Mouse (Mus musculus): ENCODE measurements around the gene Dnah12. TPM values are rescaled to one million over a fixed set of nuclear protein-coding genes. Genes with fewer than 3 reads are reported as not detected.
"Not testable (repeated sequence)": the region's sequence is repeated elsewhere in the genome, so short reads cannot be mapped to it uniquely, and the experiment has no call there.

Gene Dnah12
- polyA plus RNA-seq, 1 experiment from 2014 or later, result 0.09 TPM

DNA sequence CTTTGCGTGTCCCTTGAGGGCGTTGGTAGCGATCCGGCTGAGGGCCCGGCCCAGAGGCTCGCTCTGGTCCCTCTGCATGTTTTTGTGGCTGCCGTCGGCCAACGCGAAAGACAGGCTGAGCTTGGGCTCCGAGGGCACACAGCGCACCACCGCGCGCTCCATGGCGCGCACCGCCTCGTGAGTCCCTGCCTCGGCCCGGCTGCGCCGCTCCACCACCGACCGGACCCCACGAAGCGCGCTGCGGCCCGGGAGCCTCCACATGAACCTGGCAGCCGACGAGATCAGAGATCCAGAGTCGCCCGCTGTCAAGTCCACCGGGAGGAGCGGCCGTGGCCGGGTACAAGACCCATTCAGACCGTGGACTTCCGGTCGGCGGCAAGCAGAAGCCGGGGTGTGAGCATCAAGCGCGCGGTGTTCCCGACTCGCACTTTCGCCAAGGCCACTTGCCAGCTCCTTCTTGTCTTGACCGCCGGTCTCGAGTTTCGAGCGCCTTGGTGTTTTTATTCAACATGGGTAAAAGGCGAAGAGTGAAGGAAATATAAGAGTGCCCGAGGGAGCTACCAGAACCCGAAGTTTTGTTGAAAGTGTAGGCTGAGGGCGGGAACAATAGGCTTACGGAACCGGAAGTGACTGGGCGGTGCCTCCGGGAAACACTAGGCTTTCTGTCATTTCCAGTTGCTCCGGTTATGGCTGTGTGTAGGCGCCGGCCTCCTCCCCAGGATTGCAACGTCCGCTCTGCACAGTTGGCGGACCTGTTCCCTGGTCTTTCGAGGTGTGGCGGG, 23.6 kb upstream of the Dnah12 start, which contains the start of gene Pde12:
Pde12 (minus strand) TSS at position 592 of the 782 bp plus-strand sequence.
- Histone ChIP-seq H3K4me1 (replicated peaks) (peaks cover 19% of the 10 kb centered on the region), H3K4me2 (peak within 1 kb of the TSS; percentile 87), H3K36me3 (peaks cover 12% of the 10 kb centered on the region), H3K9ac (peak within 1 kb of the TSS; percentile 85), H3K27me3 (no peaks in the 10 kb centered on the region), H3K9me3 (replicated peaks) (no peaks in the 10 kb centered on the region), H3K27ac (peak within 1 kb of the TSS; percentile 88), H3K4me3 (peak within 1 kb of the TSS; percentile 94)
- ATAC-seq (replicated peaks; ENCODE audit: insufficient number of reproducible peaks, insufficient read depth, low FRiP score, low read depth), result peak; percentile 88
- under 1% methylated on average over 70 of the region's 70 CpGs for WGBS

DNA sequence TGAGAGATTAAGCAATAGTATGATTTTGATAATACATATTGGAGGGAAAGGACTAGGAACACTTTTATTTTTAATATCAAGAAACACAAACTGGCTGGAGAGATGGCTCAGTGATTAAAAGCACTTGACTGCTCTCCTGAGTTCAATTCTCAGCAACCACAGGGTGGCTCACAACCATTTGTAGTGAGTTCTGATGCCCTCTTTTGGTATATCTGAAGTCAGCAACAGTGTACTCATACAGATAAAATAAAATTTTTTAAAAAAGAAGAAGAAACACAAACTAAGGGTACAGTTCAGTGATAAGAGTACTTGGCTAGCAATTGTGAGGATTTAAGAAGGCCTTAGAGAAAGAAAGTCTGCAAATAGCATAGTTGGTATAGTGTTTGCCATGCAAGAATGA, 22.1 kb upstream of the Dnah12 start:
- no peak for ATAC-seq (replicated peaks; ENCODE audit: insufficient number of reproducible peaks, insufficient read depth, low FRiP score, low read depth)
- Histone ChIP-seq H3K9ac (no peak overlapping the region), H3K4me1 (replicated peaks) (peaks cover 19% of the 10 kb centered on the region), H3K4me3 (no peak overlapping the region), H3K27me3 (no peaks in the 10 kb centered on the region), H3K27ac (no peak overlapping the region), H3K36me3 (no peaks in the 10 kb centered on the region), H3K4me2 (peak overlapping the region; percentile 87; the same call in 1 of the 2 replicates), H3K9me3 (replicated peaks) (no peaks in the 10 kb centered on the region)

DNA sequence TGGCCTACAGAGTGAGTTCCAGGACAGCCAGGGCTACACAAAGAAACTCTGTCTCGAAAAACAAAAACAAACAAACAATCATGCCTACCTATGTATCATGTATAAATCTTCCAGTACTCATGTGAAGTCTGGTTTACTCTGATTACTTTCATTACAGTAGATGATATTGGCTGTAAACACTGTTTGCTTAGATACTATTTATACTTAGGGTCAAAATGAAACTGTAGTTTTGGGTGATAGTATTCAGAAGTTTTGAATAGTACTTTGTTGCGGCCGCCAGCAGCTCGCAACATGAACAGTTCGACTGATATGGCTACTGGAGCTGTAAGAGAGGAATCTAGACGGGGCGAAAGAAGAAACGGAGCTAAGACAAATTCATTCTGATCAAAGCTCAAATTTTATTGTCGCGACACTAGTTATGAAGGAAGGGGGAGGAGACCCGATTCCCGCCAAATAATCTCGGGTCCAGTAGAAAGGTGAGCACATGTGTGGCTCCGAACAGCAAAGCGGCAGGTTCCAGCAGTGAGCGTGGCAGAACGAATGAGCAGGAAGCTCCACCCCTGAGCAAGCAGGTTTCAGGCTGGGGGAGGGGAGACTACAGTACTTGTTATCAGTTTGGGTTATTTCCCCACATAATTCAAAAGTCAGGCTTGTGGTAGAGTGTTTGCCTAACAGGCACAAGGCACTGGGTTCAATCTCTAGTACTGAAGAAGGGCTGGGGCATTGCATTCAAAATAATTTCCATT, 21.0 kb upstream of the Dnah12 start:
- not testable (repeated sequence) for H3K9me3 ChIP-seq (replicated peaks); H3K9ac ChIP-seq; H3K4me3 ChIP-seq; H3K27ac ChIP-seq; H3K36me3 ChIP-seq; H3K27me3 ChIP-seq; ATAC-seq (replicated peaks; ENCODE audit: insufficient number of reproducible peaks, insufficient read depth, low FRiP score, low read depth)
- H3K4me1 ChIP-seq (replicated peaks), result peaks cover 15% of the 10 kb centered on the region
- 63% methylated on average over 17 of the region's 17 CpGs for WGBS
- 0 out of 2 replicates have a peak overlapping the region, but pooled peaks have one; percentile 15 for H3K4me2 ChIP-seq

DNA sequence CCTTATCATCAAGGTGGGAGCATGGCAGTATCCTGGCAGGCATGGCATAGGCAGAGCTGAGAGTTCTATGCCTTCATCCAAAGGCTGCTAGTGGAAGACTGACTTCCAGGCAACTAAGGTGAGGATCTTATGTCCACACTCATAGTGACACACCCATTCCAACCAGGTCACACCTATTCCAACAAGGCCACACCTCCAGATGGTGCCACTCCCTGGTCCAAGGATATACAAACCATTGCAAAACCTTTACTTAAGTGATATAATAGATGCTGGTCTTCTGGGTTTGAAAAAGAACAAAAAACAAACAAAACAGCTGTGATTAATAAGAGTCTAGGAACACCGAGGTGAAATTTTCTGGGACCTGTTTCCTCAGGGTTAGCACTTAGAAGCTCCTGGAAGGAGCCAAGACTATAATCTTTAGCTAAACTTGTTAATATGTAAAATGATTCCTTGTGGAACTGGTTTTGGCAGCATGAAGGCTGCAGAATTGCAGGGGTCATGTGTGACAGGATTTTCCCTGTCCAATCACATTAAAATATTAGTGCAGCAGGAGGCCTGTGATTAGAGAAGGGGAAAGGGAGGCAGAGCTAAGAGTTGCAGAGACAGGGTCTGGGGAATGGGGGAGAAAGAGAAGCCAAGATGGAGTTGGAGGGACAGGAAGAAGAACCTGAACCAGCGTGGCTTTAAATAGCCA, 18.5 kb upstream of the Dnah12 start:
- not testable (repeated sequence) for H3K27me3 ChIP-seq; H3K9ac ChIP-seq; H3K36me3 ChIP-seq; H3K4me3 ChIP-seq; H3K27ac ChIP-seq; ATAC-seq (replicated peaks; ENCODE audit: insufficient number of reproducible peaks, insufficient read depth, low FRiP score, low read depth); H3K9me3 ChIP-seq (replicated peaks); H3K4me2 ChIP-seq; H3K4me1 ChIP-seq (replicated peaks)
- 85% methylated on average over 2 of the region's 2 CpGs for WGBS

GRCm38 (mm10) chr14:26675371-26675770, 17.7 kb upstream of the Dnah12 start:
- no peak overlapping the region for H3K9ac ChIP-seq

GRCm38 (mm10) chr14:26675791-26676190, 17.3 kb upstream of the Dnah12 start:
- WGBS, result 71% methylated on average over 5 of the region's 5 CpGs
- Histone ChIP-seq H3K9me3 (replicated peaks) (no peaks in the 10 kb centered on the region), H3K27me3 (no peaks in the 10 kb centered on the region), H3K4me3 (no peak overlapping the region), H3K4me2 (peak overlapping the region; percentile 23), H3K4me1 (replicated peaks) (no peaks in the 10 kb centered on the region), H3K9ac (no peak overlapping the region), H3K27ac (no peak overlapping the region), H3K36me3 (no peaks in the 10 kb centered on the region)
- ATAC-seq (replicated peaks; ENCODE audit: insufficient number of reproducible peaks, insufficient read depth, low FRiP score, low read depth), result no peak

More at GRCm38 (mm10) chr14:26675371-26675770, 17.7 kb upstream of the Dnah12 start:
- H3K9me3 ChIP-seq (replicated peaks), result no peaks in the 10 kb centered on the region
- H3K4me3 ChIP-seq, result no peak overlapping the region
- peak overlapping the region; percentile 23 for H3K4me2 ChIP-seq
- H3K27me3 ChIP-seq, result no peaks in the 10 kb centered on the region
- H3K36me3 ChIP-seq, result no peaks in the 10 kb centered on the region
- 15% methylated on average over 12 of the region's 12 CpGs for WGBS
- no peak for ATAC-seq (replicated peaks; ENCODE audit: insufficient number of reproducible peaks, insufficient read depth, low FRiP score, low read depth)
- H3K4me1 ChIP-seq (replicated peaks), result peaks cover 4% of the 10 kb centered on the region
- no peak overlapping the region for H3K27ac ChIP-seq

DNA sequence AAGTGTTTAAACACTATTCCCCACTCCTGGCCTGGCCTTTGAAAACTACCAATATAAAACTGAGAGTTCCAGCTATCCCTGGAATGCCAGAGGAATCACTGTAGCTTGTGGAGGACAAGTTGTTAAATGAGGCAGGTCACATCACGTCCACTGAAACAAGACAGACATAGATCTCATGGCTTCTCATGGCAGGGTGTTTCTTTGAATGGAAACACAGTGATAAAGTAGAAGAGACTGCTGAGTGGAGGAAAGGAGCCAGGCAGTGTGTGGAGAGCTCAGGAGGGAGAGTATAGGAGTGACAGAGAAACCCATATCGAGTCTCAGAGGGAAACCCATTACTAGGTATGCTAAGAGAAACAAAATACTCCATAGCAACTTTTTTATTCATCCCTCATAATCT, 2.3 kb upstream of the Dnah12 start:
- no peak overlapping the region for H3K9ac ChIP-seq
- peak; percentile 85 for ATAC-seq (replicated peaks; ENCODE audit: insufficient number of reproducible peaks, insufficient read depth, low FRiP score, low read depth)
- no peaks in the 10 kb centered on the region for H3K9me3 ChIP-seq (replicated peaks)
- H3K4me1 ChIP-seq (replicated peaks), result no peaks in the 10 kb centered on the region; the same call in 1 of the 2 replicates
- WGBS, result 21% methylated on average over 2 of the region's 2 CpGs
- H3K27ac ChIP-seq, result peak overlapping the region; percentile 88
- H3K27me3 ChIP-seq, result no peaks in the 10 kb centered on the region
- peak overlapping the region; percentile 21; the same call in 1 of the 2 replicates for H3K4me2 ChIP-seq
- no peak overlapping the region for H3K4me3 ChIP-seq
- H3K36me3 ChIP-seq, result no peaks in the 10 kb centered on the region

DNA sequence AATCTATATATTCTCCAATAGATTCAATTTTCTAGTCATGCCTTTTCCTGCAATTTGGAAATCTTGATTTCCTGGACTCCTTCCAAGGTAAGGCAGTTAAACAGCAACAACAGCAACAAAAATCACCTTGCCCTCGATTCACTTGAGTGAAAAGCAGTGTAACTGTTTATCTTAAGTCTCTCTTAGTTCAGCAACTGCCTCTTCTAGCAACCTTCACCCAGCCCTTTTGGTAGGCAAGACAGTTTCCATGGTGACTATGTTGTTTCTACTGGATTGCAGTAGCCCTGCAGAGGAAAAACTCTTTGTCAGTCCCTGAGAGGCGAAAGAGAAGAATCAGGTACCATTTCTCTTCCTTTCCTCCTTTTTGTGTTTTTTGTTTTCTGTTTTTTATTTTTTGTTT, 1.7 kb upstream of the Dnah12 start:
- Histone ChIP-seq H3K9ac (no peak overlapping the region), H3K4me3 (no peak overlapping the region), H3K9me3 (replicated peaks) (no peaks in the 10 kb centered on the region), H3K27me3 (no peaks in the 10 kb centered on the region), H3K36me3 (no peaks in the 10 kb centered on the region), H3K4me1 (replicated peaks) (no peaks in the 10 kb centered on the region; the same call in 1 of the 2 replicates), H3K27ac (peak overlapping the region; percentile 88), H3K4me2 (no peak overlapping the region)
- ATAC-seq (replicated peaks; ENCODE audit: insufficient number of reproducible peaks, insufficient read depth, low FRiP score, low read depth), result no peak
- 38% methylated on average over 2 of the region's 2 CpGs for WGBS

GRCm38 (mm10) chr14:26697912-26698311, 4.8 kb downstream of the Dnah12 start:
- Histone ChIP-seq H3K27me3 (no peaks in the 10 kb centered on the region), H3K4me3 (no peak overlapping the region), H3K4me2 (no peak overlapping the region), H3K36me3 (no peaks in the 10 kb centered on the region), H3K9me3 (replicated peaks) (no peaks in the 10 kb centered on the region), H3K9ac (no peak overlapping the region), H3K27ac (no peak overlapping the region), H3K4me1 (replicated peaks) (no peaks in the 10 kb centered on the region)
- ATAC-seq (replicated peaks; ENCODE audit: insufficient number of reproducible peaks, insufficient read depth, low FRiP score, low read depth), result no peak

- H3K4me1 ChIP-seq (replicated peaks); ATAC-seq (replicated peaks; ENCODE audit: insufficient number of reproducible peaks, insufficient read depth, low FRiP score, low read depth); H3K4me2 ChIP-seq; H3K27me3 ChIP-seq; H3K36me3 ChIP-seq; H3K4me3 ChIP-seq; H3K9ac ChIP-seq; H3K9me3 ChIP-seq (replicated peaks); H3K27ac ChIP-seq: not testable (repeated sequence)
- WGBS, result 82% methylated on average over 5 of the region's 5 CpGs
These were observed 12.2 kb downstream of the Dnah12 start for GRCm38 (mm10) chr14:26705246-26705645.

GRCm38 (mm10) chr14:26719696-26720095, 26.6 kb downstream of the Dnah12 start:
- not testable (repeated sequence) for H3K4me1 ChIP-seq (replicated peaks); H3K9ac ChIP-seq; H3K27ac ChIP-seq; H3K36me3 ChIP-seq; H3K4me2 ChIP-seq; H3K27me3 ChIP-seq; ATAC-seq (replicated peaks; ENCODE audit: insufficient number of reproducible peaks, insufficient read depth, low FRiP score, low read depth); H3K9me3 ChIP-seq (replicated peaks); H3K4me3 ChIP-seq
- WGBS, result 55% methylated on average over 2 of the region's 2 CpGs

All from heart, embryonic 15.5 days (tissue).